Mouse (Mus musculus): Measurements from ENCODE around the gene Prkab1.

DNA sequence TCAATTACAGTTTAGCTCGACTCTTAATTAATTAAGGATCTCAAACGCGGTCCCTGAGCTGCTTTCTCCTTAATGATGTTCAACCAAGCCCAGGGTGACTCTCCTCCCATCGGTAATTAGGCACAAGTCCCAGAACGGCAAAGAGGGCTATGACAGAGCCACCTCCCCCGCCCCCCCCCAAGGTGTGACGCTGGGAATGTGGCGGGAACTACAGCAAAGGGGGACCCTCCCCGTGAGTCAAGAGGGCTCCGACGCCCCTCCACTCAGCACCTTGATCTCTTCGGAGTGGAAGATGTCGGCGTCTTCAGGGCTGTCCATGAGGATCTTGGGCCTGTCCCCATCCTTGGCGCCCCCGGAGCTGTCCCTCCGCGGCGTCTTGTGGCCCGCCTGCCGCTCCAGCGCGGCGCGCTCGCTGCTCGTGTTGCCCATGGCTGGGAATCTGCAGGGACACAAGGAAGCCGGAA, 455 bp downstream of the Prkab1 start:
- no peak for TF ChIP-seq CTCF (IDR thresholded peaks at IDR 0.05; ENCODE audit: low read depth, low read length)
- TF ChIP-seq POLR2A (IDR thresholded peaks at IDR 0.05; ENCODE audit: extremely low read depth, insufficient read depth, low read length) = no peak

Measured in liver, adult 2 months (tissue).